Mouse (Mus musculus) kidney, embryonic 16.5 days (tissue): ENCODE measurements around the gene Mtx3. TPM values are rescaled to one million over a fixed set of nuclear protein-coding genes. Genes with fewer than 3 reads are reported as not detected.
"Not testable (repeated sequence)": the region's sequence is repeated elsewhere in the genome, so short reads cannot be mapped to it uniquely, and the experiment has no call there.

ENCODE experiments used
- ATAC-seq: fragments of 200-750 bp; cut with Nextera tagmentation; 2 replicates; pipeline ENCODE4 v1.8.0; 2017; ENCODE audit warnings: moderate TSS enrichment; ENCODE audit not compliant: low FRiP score, low TSS enrichment
- H3K27ac ChIP-seq: fragments of 300-500 bp; sonication (generic); 2 replicates; pipeline ENCODE4 v1.5.1; 2014; ENCODE audit warnings: low read length
- H3K27me3 ChIP-seq: fragments of 300-500 bp; sonication (generic); 2 replicates; pipeline ENCODE4 v1.6.1; 2014; ENCODE audit warnings: low read length, control low read depth, mixed read lengths; ENCODE audit not compliant: insufficient read depth
- H3K36me3 ChIP-seq: fragments of 300-500 bp; sonication (generic); 2 replicates; pipeline ENCODE4 v1.6.1; 2014; ENCODE audit warnings: low read length, control low read depth, mixed read lengths; ENCODE audit not compliant: insufficient read depth
- H3K4me1 ChIP-seq: fragments of 300-500 bp; sonication (generic); 2 replicates; pipeline ENCODE4 v1.6.1; 2014; ENCODE audit warnings: low read length, control low read depth, mixed read lengths; ENCODE audit not compliant: insufficient read depth
- H3K4me2 ChIP-seq: fragments of 300-500 bp; sonication (generic); replicated peaks from 2 replicates; pipeline ENCODE4 v1.6.1; 2014; ENCODE audit warnings: low read depth, low read length
- H3K4me3 ChIP-seq: fragments of 300-500 bp; sonication (generic); 2 replicates; pipeline ENCODE4 v1.5.1; 2014; ENCODE audit warnings: mild to moderate bottlenecking, low read length
- H3K9ac ChIP-seq: fragments of 300-500 bp; sonication (generic); replicated peaks from 2 replicates; pipeline ENCODE4 v1.6.1; 2014; ENCODE audit warnings: low read length
- H3K9me3 ChIP-seq: fragments of 300-500 bp; sonication (generic); 2 replicates; pipeline ENCODE4 v1.6.1; 2016; ENCODE audit warnings: low read length, control low read depth
- WGBS: fragments of 180-500 bp; shearing (Covaris S2); extraction: QIAGEN DNeasy Blood & Tissue Kit; methylation state at CpG from one replicate; pipeline ENCODE4 v1.1.7; 2014; 5-methylcytosine and 5-hydroxymethylcytosine counted together
- polyA plus RNA-seq: library from polyadenylated mRNA; unstranded; fragments of >200 nt; fragmentation: Nextera tagmentation; extraction: Ambion mirVana; gene quantifications from 2 replicates; pipeline ENCODE4 v1.2.1, GENCODE M21; 2015

Gene Mtx3
- polyA plus RNA-seq: 3.4 and 4.2 TPM in 2 replicates

- peak; percentile 98 for ATAC-seq
- peak within 1 kb of the TSS; percentile 93 for H3K4me3 ChIP-seq
- no peaks in the 10 kb centered on the region for H3K27me3 ChIP-seq
- peak within 1 kb of the TSS; percentile 94 for H3K9ac ChIP-seq
- peaks cover 22% of the 10 kb centered on the region; the same call in 1 of the 2 replicates for H3K36me3 ChIP-seq
- H3K4me2 ChIP-seq: peak within 1 kb of the TSS; percentile 79
- no peaks in the 10 kb centered on the region for H3K9me3 ChIP-seq
- H3K27ac ChIP-seq: peak within 1 kb of the TSS; percentile 90
- peaks cover 3% of the 10 kb centered on the region; the same call in 1 of the 2 replicates for H3K4me1 ChIP-seq
- 2% methylated on average over 40 of the region's 40 CpGs for WGBS
These were observed at the start of gene Mtx3 for GRCm38 (mm10) chr13:92844586-92845221. Mtx3 (plus strand) TSS chr13:92844760.

- H3K36me3 ChIP-seq: no peaks in the 10 kb centered on the region
- peaks cover 7% of the 10 kb centered on the region for H3K4me1 ChIP-seq
- no peak overlapping the region for H3K4me2 ChIP-seq
- no peak overlapping the region for H3K4me3 ChIP-seq
- no peak for ATAC-seq
- H3K9ac ChIP-seq: no peak overlapping the region
- H3K9me3 ChIP-seq: no peaks in the 10 kb centered on the region
- H3K27ac ChIP-seq: no peak overlapping the region
- 83% methylated on average over 2 of the region's 2 CpGs for WGBS
- peaks cover 14% of the 10 kb centered on the region for H3K27me3 ChIP-seq
These were observed 45.7 kb upstream of the Mtx3 start for GRCm38 (mm10) chr13:92798830-92799229.

- Histone ChIP-seq H3K36me3 (no peaks in the 10 kb centered on the region), H3K9me3 (no peaks in the 10 kb centered on the region), H3K9ac (no peak overlapping the region), H3K4me1 (peaks cover 5% of the 10 kb centered on the region), H3K27ac (no peak overlapping the region), H3K4me3 (no peak overlapping the region), H3K4me2 (no peak overlapping the region), H3K27me3 (peaks cover 9% of the 10 kb centered on the region; the same call in 1 of the 2 replicates)
- 77% methylated on average over 7 of the region's 7 CpGs for WGBS
- no peak for ATAC-seq
These were observed 45.1 kb upstream of the Mtx3 start for GRCm38 (mm10) chr13:92799306-92799925.

GRCm38 (mm10) chr13:92806785-92807184 is 37.8 kb upstream of the Mtx3 start:
- H3K9ac ChIP-seq: no peak overlapping the region

GRCm38 (mm10) chr13:92807849-92808248 is 36.7 kb upstream of the Mtx3 start:
- 89% methylated on average over 3 of the region's 3 CpGs for WGBS
- no peak overlapping the region for H3K4me3 ChIP-seq
- no peak overlapping the region for H3K27ac ChIP-seq
- no peaks in the 10 kb centered on the region for H3K27me3 ChIP-seq
- ATAC-seq: no peak
- no peak overlapping the region for H3K9ac ChIP-seq
- no peaks in the 10 kb centered on the region for H3K9me3 ChIP-seq
- no peaks in the 10 kb centered on the region for H3K4me1 ChIP-seq
- no peak overlapping the region for H3K4me2 ChIP-seq
- H3K36me3 ChIP-seq: no peaks in the 10 kb centered on the region

More at GRCm38 (mm10) chr13:92806785-92807184, 37.8 kb upstream of the Mtx3 start:
- Histone ChIP-seq H3K4me2 (no peak overlapping the region), H3K4me3 (no peak overlapping the region), H3K9me3 (no peaks in the 10 kb centered on the region), H3K27ac (no peak overlapping the region), H3K27me3 (no peaks in the 10 kb centered on the region), H3K36me3 (no peaks in the 10 kb centered on the region), H3K4me1 (no peaks in the 10 kb centered on the region)
- ATAC-seq: no peak

- H3K4me2 ChIP-seq, H3K36me3 ChIP-seq, H3K9me3 ChIP-seq, H3K27me3 ChIP-seq, H3K27ac ChIP-seq, ATAC-seq, H3K4me1 ChIP-seq, H3K4me3 ChIP-seq, H3K9ac ChIP-seq: not testable (repeated sequence)
- 91% methylated on average over 1 of the region's 1 CpGs for WGBS
These were observed 34.0 kb upstream of the Mtx3 start for GRCm38 (mm10) chr13:92810592-92810991.

- no peaks in the 10 kb centered on the region for H3K36me3 ChIP-seq
- H3K27me3 ChIP-seq: no peaks in the 10 kb centered on the region
- H3K9me3 ChIP-seq: no peaks in the 10 kb centered on the region
- no peak for ATAC-seq
- no peak overlapping the region for H3K4me2 ChIP-seq
- no peak overlapping the region for H3K27ac ChIP-seq
- H3K4me1 ChIP-seq: no peaks in the 10 kb centered on the region
- no peak overlapping the region for H3K9ac ChIP-seq
- no peak overlapping the region for H3K4me3 ChIP-seq
- whole genome bisulfite sequencing: 83% methylated on average over 5 of the region's 5 CpGs
These were observed 28.2 kb upstream of the Mtx3 start for GRCm38 (mm10) chr13:92816329-92816728.

- Histone ChIP-seq H3K9me3 (no peaks in the 10 kb centered on the region), H3K4me3 (no peak overlapping the region), H3K36me3 (no peaks in the 10 kb centered on the region), H3K27me3 (no peaks in the 10 kb centered on the region), H3K9ac (no peak overlapping the region), H3K4me1 (no peaks in the 10 kb centered on the region), H3K4me2 (no peak overlapping the region), H3K27ac (no peak overlapping the region)
- WGBS: 47% methylated on average over 3 of the region's 3 CpGs
- no peak for ATAC-seq
These were observed 27.2 kb upstream of the Mtx3 start for GRCm38 (mm10) chr13:92817357-92817756.

- no peak for ATAC-seq
- H3K4me2 ChIP-seq: peak overlapping the region; percentile 17; the same call in 1 of the 2 replicates
- H3K27ac ChIP-seq: no peak overlapping the region
These were observed 15.7 kb upstream of the Mtx3 start for GRCm38 (mm10) chr13:92828820-92829219.

GRCm38 (mm10) chr13:92833162-92833561 is 11.4 kb upstream of the Mtx3 start:
- WGBS: 86% methylated on average over 4 of the region's 4 CpGs
- Histone ChIP-seq H3K9ac (no peak overlapping the region), H3K9me3 (no peaks in the 10 kb centered on the region), H3K36me3 (no peaks in the 10 kb centered on the region), H3K4me2 (no peak overlapping the region), H3K27ac (no peak overlapping the region), H3K4me3 (no peak overlapping the region), H3K27me3 (no peaks in the 10 kb centered on the region), H3K4me1 (0 out of 2 replicates have a peak, but pooled peaks cover 2% of the 10 kb centered on the region)
- ATAC-seq: no peak

More at GRCm38 (mm10) chr13:92828820-92829219, 15.7 kb upstream of the Mtx3 start:
- Histone ChIP-seq H3K36me3 (no peaks in the 10 kb centered on the region), H3K4me1 (0 out of 2 replicates have a peak, but pooled peaks cover 2% of the 10 kb centered on the region), H3K9me3 (no peaks in the 10 kb centered on the region), H3K27me3 (no peaks in the 10 kb centered on the region), H3K9ac (no peak overlapping the region), H3K4me3 (no peak overlapping the region)
- WGBS: 45% methylated on average over 10 of the region's 10 CpGs
